Comparison of ENCODE assay signal across 12 mouse cellular contexts in genomic region chrX:5933517-5933916, GRCm38 (mm10).
"Had no signal": no experiment of that assay in that cellular context is flagged by ENCODE, and none has a peak within 500 bp of the region (broad histone marks: within the 10 kb centered on the region; RNA-seq: fewer than 3 reads in every experiment).

No protein-coding gene starts in this region.

- ATAC-seq: lung, postnatal 0 days had no signal

- H3K36me3 ChIP-seq: limb, embryonic 10.5 days; liver, embryonic 15.5 days; neural tube, embryonic 12.5 days had no signal

- H3K4me3 ChIP-seq: left cerebral cortex, adult 2 months; limb, embryonic 10.5 days; liver, embryonic 15.5 days; neural tube, embryonic 12.5 days had no signal

- H3K4me1 ChIP-seq: limb, embryonic 10.5 days; liver, embryonic 15.5 days; neural tube, embryonic 12.5 days had no signal

- H3K9ac ChIP-seq: liver, embryonic 15.5 days; neural tube, embryonic 12.5 days had no signal

- H3K9me3 ChIP-seq: limb, embryonic 10.5 days; liver, embryonic 15.5 days; neural tube, embryonic 12.5 days had no signal

- H3K4me2 ChIP-seq: liver, embryonic 11.5 days; liver, embryonic 15.5 days; neural tube, embryonic 12.5 days had no signal

- H3K27ac ChIP-seq: left cerebral cortex, adult 2 months; limb, embryonic 10.5 days; liver, embryonic 15.5 days; neural tube, embryonic 12.5 days had no signal

- DNase-seq: kidney, postnatal 25 days; lung, adult 2 months; lung, postnatal 36 days; midbrain, embryonic 14.5 days; thymus, adult 18-20 months; thymus, postnatal 14 days had no signal

- H3K27me3 ChIP-seq: liver, embryonic 15.5 days; neural tube, embryonic 12.5 days had no signal
